Mouse (Mus musculus): ENCODE measurements around the gene Il25.
"Not testable (repeated sequence)": the region's sequence is repeated elsewhere in the genome, so short reads cannot be mapped to it uniquely, and the experiment has no call there.

Gene Il25

GRCm38 (mm10) chr14:54926401-54927158 lies 5.9 kb upstream of the Il25 start:
- DNase-seq (ENCODE audit: low read depth, low spot score): no peak

DNA sequence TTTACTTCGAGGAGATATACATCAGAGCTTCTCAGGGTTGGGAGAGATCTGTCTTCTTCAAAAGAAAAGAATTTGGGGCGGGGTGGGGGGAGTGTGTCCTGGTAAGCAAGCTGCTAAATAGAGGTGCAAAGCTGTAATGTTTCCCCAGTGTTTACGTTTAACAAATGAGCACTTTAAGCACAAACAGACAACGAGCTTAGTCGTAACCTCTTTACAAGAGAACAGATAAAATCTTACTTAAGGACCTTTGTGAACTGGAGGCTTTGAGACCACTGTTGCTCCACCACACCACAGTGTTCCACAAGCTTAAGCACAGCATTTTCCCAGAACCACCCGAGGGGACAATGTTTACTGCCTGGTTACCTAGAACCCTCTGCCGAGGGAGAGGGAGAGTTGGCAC lies 5.2 kb upstream of the Il25 start:
- no peak for DNase-seq (ENCODE audit: low read depth, low spot score)

- DNase-seq (ENCODE audit: low read depth, low spot score): peak; percentile 47
Measured at GRCm38 (mm10) chr14:54929801-54930200, 2.7 kb upstream of the Il25 start.

- no peak for DNase-seq (ENCODE audit: low read depth, low spot score)
Measured at GRCm38 (mm10) chr14:54930431-54930830, 2.1 kb upstream of the Il25 start.

- no peak for DNase-seq (ENCODE audit: low read depth, low spot score)
Measured at GRCm38 (mm10) chr14:54935904-54936830, 3.7 kb downstream of the Il25 start, which contains the start of gene Cmtm5. Gene Cmtm5 (plus strand): TSS chr14:54936261.

GRCm38 (mm10) chr14:54936831-54937160 lies 4.3 kb downstream of the Il25 start:
- peak; percentile 5 for DNase-seq (ENCODE audit: low read depth, low spot score)

DNA sequence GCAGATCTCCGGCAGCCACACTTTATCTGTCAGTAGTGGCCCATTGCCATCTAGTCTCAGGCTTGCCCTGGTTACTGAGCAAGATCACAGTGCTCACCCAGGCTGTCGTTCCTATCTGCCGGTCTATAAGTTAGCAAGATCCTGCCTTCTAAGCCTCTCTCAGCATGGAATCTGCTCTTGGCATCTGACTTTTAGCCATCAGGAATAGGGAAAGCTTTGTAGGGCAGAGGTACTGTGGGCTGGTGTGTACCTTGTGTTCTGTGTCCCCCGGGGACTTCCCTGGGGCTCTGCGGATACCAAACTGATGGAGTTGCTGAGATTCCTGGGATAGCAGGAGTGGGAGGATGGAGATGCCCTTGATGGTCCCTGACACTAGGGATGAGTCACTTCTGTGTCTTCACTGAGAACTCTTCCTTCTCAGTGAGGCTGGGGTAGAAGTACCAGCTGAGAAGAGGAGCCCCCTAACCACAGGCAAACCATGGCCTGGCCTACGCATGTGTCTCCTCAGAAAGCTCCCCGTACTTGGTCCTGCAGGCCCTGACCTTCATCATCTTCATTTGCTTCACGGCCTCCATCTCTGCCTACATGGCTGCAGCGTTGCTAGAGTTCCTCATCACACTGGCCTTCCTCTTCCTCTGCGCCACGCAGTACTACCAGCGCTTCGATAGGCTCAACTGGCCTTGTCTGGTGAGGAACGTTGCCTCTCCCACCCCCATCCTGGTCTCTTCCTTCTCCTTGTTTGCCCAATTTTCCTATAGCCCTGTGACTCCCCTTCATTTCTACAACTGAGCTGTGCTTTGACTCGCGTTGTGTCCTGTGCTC lies 5.1 kb downstream of the Il25 start:
- DNase-seq (ENCODE audit: low read depth, low spot score): peak; percentile 4

GRCm38 (mm10) chr14:54938431-54939219 lies 6.1 kb downstream of the Il25 start:
- DNase-seq (ENCODE audit: low read depth, low spot score): peak; percentile 1

DNA sequence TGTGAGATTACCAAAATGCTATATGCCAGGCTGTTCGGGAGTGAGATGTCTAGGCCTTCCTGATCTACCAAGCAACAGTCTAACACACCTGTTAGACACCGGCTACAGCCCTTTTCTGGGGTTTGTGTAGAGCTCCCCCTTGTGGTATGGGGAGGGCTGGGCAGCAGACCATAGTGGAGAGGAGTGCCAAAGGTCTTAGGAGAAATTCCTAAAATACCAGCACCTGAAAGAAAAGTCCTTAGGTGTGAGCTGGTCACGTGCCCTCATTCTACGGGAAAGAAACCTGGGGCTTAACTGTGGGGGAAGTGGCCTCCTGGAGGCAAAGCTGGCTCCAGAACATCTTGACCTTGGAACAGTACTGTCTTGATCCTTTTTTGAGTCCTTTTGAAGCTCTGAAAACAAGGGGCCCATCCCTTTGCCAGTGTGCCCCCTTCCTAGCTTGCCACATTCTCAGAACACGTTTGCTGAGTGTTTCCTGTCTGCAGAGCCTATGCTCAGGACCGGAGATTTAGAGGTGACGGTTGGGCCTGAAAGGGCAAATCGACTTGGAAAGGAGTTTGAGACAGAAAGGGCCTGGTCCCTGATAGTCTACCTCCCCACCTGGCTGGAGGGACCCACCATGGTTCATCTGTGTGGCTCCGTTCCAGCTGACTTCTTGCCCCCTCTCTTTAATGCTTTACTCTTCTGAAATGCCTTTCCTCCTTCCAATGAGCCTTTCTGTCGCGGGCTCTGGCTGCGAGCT lies 7.1 kb downstream of the Il25 start:
- peak; percentile 67 for DNase-seq (ENCODE audit: low read depth, low spot score)

- DNase-seq (ENCODE audit: low read depth, low spot score): no peak
Measured at GRCm38 (mm10) chr14:54940176-54940530, 7.7 kb downstream of the Il25 start.

GRCm38 (mm10) chr14:54941024-54941978 lies 8.8 kb downstream of the Il25 start:
- no peak for DNase-seq (ENCODE audit: low read depth, low spot score)

DNA sequence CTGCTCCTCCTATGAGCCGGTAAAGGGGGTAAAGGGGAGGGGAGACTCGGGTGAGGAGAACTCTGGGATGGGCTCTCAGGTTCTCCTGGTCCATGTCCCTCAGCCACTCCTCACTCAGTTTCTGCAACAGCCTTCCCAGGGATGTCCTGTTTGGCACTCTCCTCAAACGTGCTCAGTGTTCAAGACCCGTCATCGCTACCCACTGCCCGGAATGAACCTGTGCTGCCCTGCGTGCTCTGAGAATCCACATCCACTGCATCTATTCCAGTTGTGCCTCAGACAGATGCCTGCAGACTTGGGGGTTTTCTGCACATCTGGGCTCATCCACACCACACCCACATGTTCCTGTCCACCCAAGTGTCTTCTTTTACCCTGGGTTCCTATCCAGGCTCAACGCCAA lies 10.0 kb downstream of the Il25 start:
- no peak for DNase-seq (ENCODE audit: low read depth, low spot score)

- no peak for DNase-seq (ENCODE audit: low read depth, low spot score)
Measured at GRCm38 (mm10) chr14:54943971-54944370, 11.5 kb downstream of the Il25 start.

- DNase-seq (ENCODE audit: low read depth, low spot score): no peak
Measured at GRCm38 (mm10) chr14:54944939-54945338, 12.4 kb downstream of the Il25 start.

GRCm38 (mm10) chr14:54945975-54946704 lies 13.6 kb downstream of the Il25 start:
- DNase-seq (ENCODE audit: low read depth, low spot score): peak; percentile 25

DNA sequence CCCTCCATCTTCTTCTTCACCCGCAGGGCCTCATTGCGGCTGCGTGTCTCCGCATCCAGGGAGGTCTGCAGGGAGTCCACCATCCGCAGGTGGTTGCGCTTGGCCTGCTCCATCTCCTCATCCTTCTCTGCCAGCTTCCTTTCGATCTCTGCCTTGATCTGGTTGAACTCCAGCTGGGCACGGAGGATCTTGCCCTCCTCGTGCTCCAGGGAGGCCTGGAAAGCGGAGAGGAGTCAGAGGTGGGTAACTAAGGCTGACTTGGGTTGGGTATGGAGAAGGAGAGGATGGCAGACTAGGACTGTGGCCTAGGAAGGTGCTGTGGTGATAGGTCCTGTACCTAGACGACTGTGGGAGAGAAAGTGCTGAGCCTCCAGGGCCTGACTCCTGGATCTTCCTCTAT lies 14.5 kb downstream of the Il25 start:
- not testable (repeated sequence) for DNase-seq (ENCODE audit: low read depth, low spot score)

DNA sequence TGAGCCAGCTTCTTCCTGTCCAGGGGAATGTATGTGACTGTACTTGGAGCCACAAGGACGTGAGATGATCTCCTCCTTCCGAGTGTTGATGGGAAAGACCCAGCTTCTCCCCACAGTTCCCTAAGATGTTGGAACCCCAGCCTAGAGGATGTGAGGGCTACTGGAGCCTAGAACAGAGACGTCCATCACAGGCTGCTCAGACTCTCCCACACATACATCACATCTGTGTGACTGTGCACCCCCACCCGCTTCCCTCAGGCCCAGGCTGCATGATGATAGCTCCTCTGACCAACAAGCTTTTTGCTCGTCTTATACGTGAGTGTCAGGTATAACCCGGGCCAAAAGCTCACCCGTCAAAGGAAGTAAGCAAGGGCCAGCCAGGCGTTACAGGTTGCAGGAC lies 16.3 kb downstream of the Il25 start:
- no peak for DNase-seq (ENCODE audit: low read depth, low spot score)

DNA sequence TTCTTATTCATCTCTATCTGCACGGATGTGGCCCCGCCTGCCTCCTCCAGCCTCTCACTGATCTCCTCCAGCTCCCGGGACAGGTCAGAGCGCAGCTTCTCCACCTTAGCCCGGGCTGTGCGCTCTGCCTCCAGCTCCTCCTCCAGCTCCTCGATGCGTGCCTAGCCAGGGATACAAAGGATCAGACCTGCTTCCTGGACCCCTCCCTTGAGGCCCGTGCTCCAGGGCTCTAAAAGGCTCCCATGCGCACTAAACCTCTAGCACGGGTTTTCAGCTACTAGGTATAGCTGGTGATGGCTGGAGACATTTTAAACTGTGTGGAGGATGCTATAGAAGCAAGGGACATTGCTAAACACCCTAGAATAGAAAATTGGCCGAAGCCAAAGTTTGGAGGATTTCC lies 18.0 kb downstream of the Il25 start:
- DNase-seq (ENCODE audit: low read depth, low spot score): no peak

- DNase-seq (ENCODE audit: low read depth, low spot score): no peak
Measured at GRCm38 (mm10) chr14:54951587-54951986, 19.1 kb downstream of the Il25 start.

All from 3T3-L1 (cell line).